Mouse (Mus musculus) forebrain, embryonic 12.5 days (tissue): Measurements from ENCODE around the gene Ifitm5. TPM values are rescaled to one million over a fixed set of nuclear protein-coding genes. Genes with fewer than 3 reads are reported as not detected.
"Not testable (repeated sequence)": the region's sequence is repeated elsewhere in the genome, so short reads cannot be mapped to it uniquely, and the experiment has no call there.

ENCODE experiments used
- ATAC-seq: fragments of 200-750 bp; cut with Nextera tagmentation; 2 replicates; pipeline ENCODE4 v1.8.0; 2017; ENCODE audit warnings: moderate TSS enrichment; ENCODE audit not compliant: low FRiP score
- H3K27ac ChIP-seq: fragments of 300-500 bp; sonication (generic); 2 replicates; pipeline ENCODE4 v1.5.1; 2016; ENCODE audit warnings: mild to moderate bottlenecking
- H3K27me3 ChIP-seq: fragments of 300-500 bp; sonication (generic); 2 replicates; pipeline ENCODE4 v1.6.1; 2016; ENCODE audit warnings: mild to moderate bottlenecking
- H3K36me3 ChIP-seq: fragments of 300-500 bp; sonication (generic); replicated peaks from 2 replicates; pipeline ENCODE4 v1.6.1; 2016; ENCODE audit warnings: mild to moderate bottlenecking
- H3K4me1 ChIP-seq: fragments of 300-500 bp; sonication (generic); 2 replicates; pipeline ENCODE4 v1.6.1; 2016
- H3K4me2 ChIP-seq: fragments of 300-500 bp; sonication (generic); 2 replicates; pipeline ENCODE4 v1.6.1; 2016; ENCODE audit warnings: mild to moderate bottlenecking, moderate library complexity
- H3K4me3 ChIP-seq: fragments of 300-500 bp; sonication (generic); replicated peaks from 2 replicates; pipeline ENCODE4 v1.5.1; 2016; ENCODE audit warnings: mild to moderate bottlenecking
- H3K9ac ChIP-seq: fragments of 300-500 bp; sonication (generic); 2 replicates; pipeline ENCODE4 v1.6.1; 2016; ENCODE audit warnings: mild to moderate bottlenecking
- H3K9me3 ChIP-seq: fragments of 300-500 bp; sonication (generic); 2 replicates; pipeline ENCODE4 v1.6.1; 2016
- WGBS: fragments of 180-500 bp; shearing (Covaris S2); methylation state at CpG from one replicate; pipeline ENCODE4 v1.1.7; 2016; 5-methylcytosine and 5-hydroxymethylcytosine counted together
- polyA plus RNA-seq: library from polyadenylated mRNA; unstranded; fragments of >200 nt; fragmentation: Nextera tagmentation; extraction: Ambion mirVana; gene quantifications from 2 replicates; pipeline ENCODE4 v1.2.1, GENCODE M21; 2016

Ifitm5 gene
- polyA plus RNA-seq: 0.78 and 1.4 TPM in 2 replicates

GRCm38 (mm10) chr7:140949824-140950530 lies at the start of gene Ifitm5:
Ifitm5 (minus strand) TSS chr7:140950291.
- H3K4me3 ChIP-seq: no peak within 1 kb of the TSS
- no peaks in the 10 kb centered on the region for H3K27me3 ChIP-seq
- H3K27ac ChIP-seq: no peak within 1 kb of the TSS
- no peak within 1 kb of the TSS for H3K9ac ChIP-seq
- peaks cover 14% of the 10 kb centered on the region; the same call in 1 of the 2 replicates for H3K36me3 ChIP-seq
- H3K4me1 ChIP-seq: peaks cover 25% of the 10 kb centered on the region
- no peak for ATAC-seq
- no peaks in the 10 kb centered on the region for H3K9me3 ChIP-seq
- no peak within 1 kb of the TSS for H3K4me2 ChIP-seq
- 78% methylated on average over 16 of the region's 16 CpGs for WGBS

GRCm38 (mm10) chr7:140998853-140999700 lies 49.0 kb upstream of the Ifitm5 start:
- Histone ChIP-seq H3K27ac (no peak overlapping the region), H3K4me1 (no peaks in the 10 kb centered on the region), H3K27me3 (no peaks in the 10 kb centered on the region), H3K36me3 (no peaks in the 10 kb centered on the region), H3K4me2 (no peak overlapping the region), H3K4me3 (no peak overlapping the region), H3K9me3 (no peaks in the 10 kb centered on the region), H3K9ac (no peak overlapping the region)
- 91% methylated on average over 11 of the region's 11 CpGs for WGBS
- no peak for ATAC-seq

DNA sequence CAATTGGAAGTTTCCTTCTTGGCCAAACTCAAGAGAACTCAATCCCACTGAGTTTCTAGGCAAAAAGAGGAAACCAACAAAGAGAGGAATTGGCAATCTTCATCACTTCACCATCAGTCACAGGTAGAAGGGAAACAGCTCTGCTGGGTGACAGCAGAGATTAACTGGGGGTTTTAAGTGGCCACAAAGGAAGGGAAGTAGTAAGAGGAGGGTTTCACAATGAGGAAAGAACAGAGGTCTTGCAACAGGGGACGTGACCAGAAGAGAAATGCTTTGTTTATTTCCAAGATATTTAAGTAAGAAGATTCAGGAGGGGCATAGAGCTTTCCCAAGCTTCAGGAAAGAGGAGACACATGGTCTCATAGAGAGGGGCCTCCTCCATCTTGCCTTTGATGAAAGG lies 47.7 kb upstream of the Ifitm5 start:
- Histone ChIP-seq H3K27ac (no peak overlapping the region), H3K27me3 (no peaks in the 10 kb centered on the region), H3K9me3 (no peaks in the 10 kb centered on the region), H3K4me3 (no peak overlapping the region), H3K36me3 (no peaks in the 10 kb centered on the region), H3K4me1 (no peaks in the 10 kb centered on the region), H3K9ac (no peak overlapping the region), H3K4me2 (no peak overlapping the region)
- no peak for ATAC-seq
- 68% methylated on average over 1 of the region's 1 CpGs for WGBS

DNA sequence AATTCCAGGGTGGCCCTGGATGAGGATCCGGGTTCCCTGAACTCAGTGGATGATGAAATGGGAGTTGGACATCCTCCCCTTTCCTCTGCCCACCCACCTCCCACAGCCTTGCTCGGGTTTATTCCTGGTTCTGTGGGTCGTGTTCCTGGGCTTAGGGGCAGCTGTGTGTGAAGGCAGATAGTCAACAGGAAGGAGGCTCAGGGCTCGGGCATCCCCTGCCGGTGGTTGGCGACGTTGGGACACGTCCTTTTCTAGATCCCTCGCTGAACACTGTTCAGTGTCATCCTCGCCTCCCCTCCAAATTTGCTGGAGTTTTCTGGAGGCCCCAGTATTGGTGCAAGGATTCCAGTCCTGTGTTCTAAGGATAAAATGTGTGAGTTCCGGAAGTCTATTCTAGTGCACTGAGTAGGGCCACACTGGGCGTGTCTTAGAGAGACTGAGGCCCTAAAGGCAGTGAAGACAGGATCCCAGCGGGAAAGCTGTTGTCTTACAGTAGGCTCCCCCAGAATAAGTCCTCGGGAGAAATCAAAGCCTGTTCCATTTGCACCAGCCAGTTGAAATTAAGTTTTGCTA lies 41.1 kb upstream of the Ifitm5 start:
- Histone ChIP-seq H3K36me3 (no peaks in the 10 kb centered on the region), H3K4me1 (no peaks in the 10 kb centered on the region), H3K4me3 (no peak overlapping the region), H3K27ac (no peak overlapping the region), H3K9ac (no peak overlapping the region), H3K27me3 (no peaks in the 10 kb centered on the region), H3K4me2 (no peak overlapping the region), H3K9me3 (no peaks in the 10 kb centered on the region)
- 91% methylated on average over 14 of the region's 14 CpGs for WGBS
- ATAC-seq: no peak

- Histone ChIP-seq H3K9ac (no peak overlapping the region), H3K4me3 (no peak overlapping the region), H3K9me3 (no peaks in the 10 kb centered on the region), H3K27ac (no peak overlapping the region), H3K36me3 (no peaks in the 10 kb centered on the region), H3K4me1 (no peaks in the 10 kb centered on the region), H3K4me2 (no peak overlapping the region), H3K27me3 (no peaks in the 10 kb centered on the region)
- WGBS: 80% methylated on average over 5 of the region's 5 CpGs
- ATAC-seq: no peak
Observed at GRCm38 (mm10) chr7:140990622-140991021, 40.5 kb upstream of the Ifitm5 start.

- Histone ChIP-seq H3K36me3 (no peaks in the 10 kb centered on the region), H3K27ac (no peak overlapping the region), H3K4me3 (no peak overlapping the region), H3K4me2 (no peak overlapping the region), H3K27me3 (no peaks in the 10 kb centered on the region), H3K9ac (no peak overlapping the region), H3K9me3 (no peaks in the 10 kb centered on the region), H3K4me1 (no peaks in the 10 kb centered on the region)
- ATAC-seq: no peak
- WGBS: 83% methylated on average over 6 of the region's 6 CpGs
Observed at GRCm38 (mm10) chr7:140990185-140990584, 40.1 kb upstream of the Ifitm5 start.

- Histone ChIP-seq H3K4me2 (no peak overlapping the region), H3K4me3 (no peak overlapping the region), H3K9me3 (no peaks in the 10 kb centered on the region), H3K27me3 (no peaks in the 10 kb centered on the region), H3K27ac (no peak overlapping the region), H3K36me3 (no peaks in the 10 kb centered on the region), H3K9ac (no peak overlapping the region), H3K4me1 (no peaks in the 10 kb centered on the region)
- no peak for ATAC-seq
- WGBS: 79% methylated on average over 4 of the region's 4 CpGs
Observed at GRCm38 (mm10) chr7:140989022-140989421, 38.9 kb upstream of the Ifitm5 start.

DNA sequence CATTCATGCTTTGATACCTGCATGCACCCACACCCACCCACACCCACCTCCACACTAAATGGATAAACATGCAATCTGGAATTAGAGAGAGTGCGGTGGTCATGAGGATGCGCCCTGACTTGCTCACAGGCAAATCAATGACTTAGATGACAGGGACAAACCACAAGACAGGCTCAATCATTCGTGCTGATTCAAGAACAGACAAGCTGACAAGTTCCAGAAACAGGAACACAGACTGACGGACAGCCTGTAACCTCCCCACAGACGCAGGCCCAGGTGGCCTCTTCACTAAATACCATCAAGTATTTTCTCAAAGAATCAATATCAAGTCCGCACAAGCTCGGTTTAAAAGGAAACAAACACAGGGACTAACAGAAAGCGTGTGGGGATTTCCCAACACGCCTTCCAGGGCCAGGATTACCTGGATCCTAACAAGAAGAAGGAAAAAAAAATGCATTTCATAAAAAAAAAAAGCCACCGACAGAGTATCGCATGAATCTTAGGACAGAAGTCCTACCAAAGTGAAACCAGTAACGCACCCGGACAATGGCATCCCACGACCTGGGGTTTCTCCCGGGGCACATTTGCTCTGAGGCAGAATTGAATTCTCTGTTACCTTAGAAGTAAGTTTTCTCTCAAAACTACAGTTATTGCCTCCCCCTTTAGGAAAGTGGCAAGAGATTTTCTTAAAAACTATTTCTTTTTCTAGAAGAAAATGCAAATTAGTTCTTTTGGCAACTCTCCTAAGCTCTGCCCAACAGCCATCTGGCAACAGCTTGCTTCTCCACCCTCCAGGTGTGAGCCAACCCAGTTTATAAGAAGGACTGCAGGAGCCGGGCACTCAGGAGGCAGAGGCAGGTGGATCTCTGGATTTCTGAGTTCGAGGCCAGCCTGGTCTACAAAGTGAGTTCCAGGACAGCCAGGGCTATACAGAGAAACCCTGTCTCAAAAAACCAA lies 37.4 kb upstream of the Ifitm5 start:
- Histone ChIP-seq H3K9ac (no peak overlapping the region), H3K27me3 (no peaks in the 10 kb centered on the region), H3K36me3 (no peaks in the 10 kb centered on the region), H3K27ac (no peak overlapping the region), H3K4me1 (no peaks in the 10 kb centered on the region), H3K4me2 (no peak overlapping the region), H3K4me3 (no peak overlapping the region), H3K9me3 (no peaks in the 10 kb centered on the region)
- 91% methylated on average over 17 of the region's 17 CpGs for whole genome bisulfite sequencing
- no peak for ATAC-seq

DNA sequence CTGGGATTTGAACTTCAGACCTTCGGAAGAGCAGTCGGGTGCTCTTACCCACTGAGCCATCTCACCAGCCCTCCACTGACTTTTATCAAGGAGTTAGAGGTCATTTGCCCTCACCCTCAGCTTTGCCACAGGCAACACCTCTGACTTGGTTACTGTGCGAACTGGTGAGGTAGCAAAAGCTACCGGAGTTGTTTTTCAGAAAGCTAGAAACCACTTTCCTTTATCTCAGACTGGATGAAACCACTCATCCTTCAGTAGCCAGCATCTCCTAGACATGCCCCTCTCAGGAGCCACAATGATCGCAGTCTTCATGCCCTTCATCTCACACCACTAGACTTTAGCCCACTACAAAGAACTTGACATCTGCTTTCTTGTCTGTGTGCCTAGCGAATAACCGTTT lies 32.9 kb upstream of the Ifitm5 start:
- ATAC-seq: no peak
- no peak overlapping the region for H3K4me2 ChIP-seq
- no peak overlapping the region for H3K4me3 ChIP-seq
- H3K9ac ChIP-seq: no peak overlapping the region
- WGBS: 94% methylated on average over 7 of the region's 7 CpGs
- H3K4me1 ChIP-seq: no peaks in the 10 kb centered on the region
- no peaks in the 10 kb centered on the region for H3K9me3 ChIP-seq
- H3K27ac ChIP-seq: no peak overlapping the region
- H3K27me3 ChIP-seq: no peaks in the 10 kb centered on the region
- no peaks in the 10 kb centered on the region for H3K36me3 ChIP-seq

GRCm38 (mm10) chr7:140981704-140982103 lies 31.6 kb upstream of the Ifitm5 start:
- Histone ChIP-seq H3K9ac (no peak overlapping the region), H3K36me3 (no peaks in the 10 kb centered on the region), H3K4me1 (no peaks in the 10 kb centered on the region), H3K4me3 (no peak overlapping the region), H3K27me3 (no peaks in the 10 kb centered on the region), H3K27ac (no peak overlapping the region), H3K9me3 (no peaks in the 10 kb centered on the region), H3K4me2 (no peak overlapping the region)
- WGBS: 95% methylated on average over 8 of the region's 8 CpGs
- ATAC-seq: no peak

DNA sequence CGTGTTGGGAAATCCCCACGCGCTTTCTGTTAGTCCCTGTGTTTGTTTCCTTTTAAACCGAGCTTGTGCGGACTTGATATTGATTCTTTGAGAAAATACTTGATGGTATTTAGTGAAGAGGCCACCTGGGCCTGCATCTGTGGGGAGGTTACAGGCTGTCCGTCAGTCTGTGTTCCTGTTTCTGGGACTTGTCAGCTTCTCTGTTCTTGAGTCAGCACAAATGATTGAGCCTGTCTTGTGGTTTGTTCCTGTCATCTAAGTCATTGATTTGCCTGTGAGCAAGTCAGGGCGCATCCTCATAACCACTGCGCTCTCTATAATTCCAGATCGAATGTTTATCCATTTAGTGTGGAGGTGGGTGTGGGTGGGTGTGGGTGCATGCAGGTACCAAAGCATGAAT lies 26.6 kb upstream of the Ifitm5 start:
- WGBS: 91% methylated on average over 9 of the region's 9 CpGs

DNA sequence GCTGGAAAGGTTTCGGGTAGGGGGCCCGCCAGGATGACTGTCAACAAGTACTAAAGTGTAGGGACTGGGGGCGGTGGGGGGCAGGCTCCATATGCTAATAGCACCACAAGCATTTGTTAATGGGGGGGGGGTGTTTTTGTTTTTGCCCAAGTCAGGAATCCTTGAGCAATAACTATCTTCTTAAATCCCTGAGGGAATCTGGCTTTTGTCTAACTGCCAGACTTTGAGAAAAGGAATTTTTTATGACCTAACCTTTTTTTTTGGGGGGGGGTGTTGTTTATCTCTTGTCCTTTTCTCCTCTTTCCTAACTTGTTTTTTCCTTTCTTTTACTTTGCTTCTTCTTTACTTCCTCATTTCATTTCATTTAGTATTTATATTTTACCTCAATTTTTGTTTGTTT lies 25.4 kb upstream of the Ifitm5 start:
- peaks cover 23% of the 10 kb centered on the region for H3K27me3 ChIP-seq
- H3K4me1 ChIP-seq: peaks cover 14% of the 10 kb centered on the region
- no peaks in the 10 kb centered on the region for H3K36me3 ChIP-seq
- ATAC-seq: no peak
- no peak overlapping the region for H3K27ac ChIP-seq
- H3K4me2 ChIP-seq: no peak overlapping the region
- 25% methylated on average over 3 of the region's 3 CpGs for WGBS
- H3K9ac ChIP-seq: no peak overlapping the region
- H3K4me3 ChIP-seq: no peak overlapping the region
- H3K9me3 ChIP-seq: no peaks in the 10 kb centered on the region

More for the DNA sequence above, 26.6 kb upstream of the Ifitm5 start:
- not testable (repeated sequence) for H3K27ac ChIP-seq, H3K36me3 ChIP-seq, H3K9ac ChIP-seq, H3K9me3 ChIP-seq, H3K4me2 ChIP-seq, ATAC-seq, H3K4me3 ChIP-seq
- peaks cover 16% of the 10 kb centered on the region for H3K27me3 ChIP-seq
- H3K4me1 ChIP-seq: peaks cover 14% of the 10 kb centered on the region
